Mouse (Mus musculus): ENCODE measurements around the gene Cdh3.

GRCm38 (mm10) chr8:106474001-106474400 is 36.7 kb upstream of the Cdh3 start:
- TF ChIP-seq CTCF (IDR thresholded peaks at IDR 0.05), result no peak
- no peak for TF ChIP-seq EP300 (IDR thresholded peaks at IDR 0.05)
